Comparison of ENCODE assay signal across 17 mouse cellular contexts in the genomic region with DNA sequence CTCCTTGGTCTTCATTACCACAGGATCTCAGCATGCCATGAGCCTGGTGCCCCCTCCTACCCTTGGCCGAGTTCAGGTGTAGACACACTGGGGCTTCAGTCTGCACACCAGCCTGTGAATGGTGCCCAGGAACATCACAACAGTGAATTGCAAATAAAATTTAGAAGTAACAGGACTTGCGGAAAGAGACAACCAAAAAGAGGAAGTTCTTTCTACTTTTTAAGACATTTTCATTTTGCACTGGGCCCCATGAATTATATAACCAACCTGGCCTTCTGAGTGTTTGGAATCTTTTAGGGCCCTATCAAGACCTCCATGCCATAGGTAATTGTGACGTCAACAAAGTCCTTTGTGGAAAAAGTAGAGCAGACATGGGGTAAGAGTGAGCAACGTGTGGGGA.
A peak's percentile ranks its signal among the peaks of the same experiment; 100 is the strongest.
DNase-seq lines count a peak whose midpoint lies in the region; ATAC-seq and TF ChIP-seq lines count a peak whose summit lies in the region.
"Had no signal": no experiment of that assay in that cellular context is flagged by ENCODE, and none has a peak within 500 bp of the region (broad histone marks: within the 10 kb centered on the region; RNA-seq: fewer than 3 reads in every experiment).

No protein-coding gene starts in this region.

- 0 out of 2 replicates have a peak overlapping the region, but pooled peaks have one; percentile 24 for H3K27ac ChIP-seq in forebrain, postnatal 0 days (ENCODE audit: low read depth, low read length)
- H3K27ac ChIP-seq in forebrain, embryonic 10.5 days: no peak overlapping the region
- H3K27ac ChIP-seq in lung, postnatal 0 days (ENCODE audit: low read length): no peak overlapping the region
- H3K27ac ChIP-seq in midbrain, embryonic 15.5 days: no peak overlapping the region
- H3K27ac ChIP-seq: embryonic facial prominence, embryonic 15.5 days; heart, adult 2 months; heart, embryonic 13.5 days; kidney, postnatal 0 days; midbrain, embryonic 13.5 days had no signal

- no peak overlapping the region for H3K9ac ChIP-seq in forebrain, postnatal 0 days
- no peak overlapping the region for H3K9ac ChIP-seq in lung, postnatal 0 days (replicated peaks; ENCODE audit: low read depth)
- H3K9ac ChIP-seq in midbrain, embryonic 15.5 days: no peak overlapping the region
- H3K9ac ChIP-seq: embryonic facial prominence, embryonic 15.5 days; heart, embryonic 13.5 days; hindbrain, embryonic 13.5 days; midbrain, embryonic 13.5 days had no signal

- no peaks in the 10 kb centered on the region for H3K9me3 ChIP-seq in forebrain, postnatal 0 days (ENCODE audit: low read length)
- 0 out of 2 replicates have a peak, but pooled peaks cover 4% of the 10 kb centered on the region for H3K9me3 ChIP-seq in forebrain, embryonic 10.5 days
- no peaks in the 10 kb centered on the region for H3K9me3 ChIP-seq in lung, postnatal 0 days (ENCODE audit: low read length)
- H3K9me3 ChIP-seq in midbrain, embryonic 15.5 days: no peaks in the 10 kb centered on the region
- H3K9me3 ChIP-seq: embryonic facial prominence, embryonic 15.5 days; hindbrain, embryonic 13.5 days; midbrain, embryonic 13.5 days had no signal

- peaks cover 45% of the 10 kb centered on the region for H3K4me1 ChIP-seq in forebrain, postnatal 0 days (ENCODE audit: insufficient read depth)
- H3K4me1 ChIP-seq in forebrain, embryonic 10.5 days: peaks cover 51% of the 10 kb centered on the region
- H3K4me1 ChIP-seq in lung, postnatal 0 days (ENCODE audit: insufficient read depth, low read depth, low read length): peaks cover 22% of the 10 kb centered on the region; the same call in 1 of the 2 replicates
- peaks cover 57% of the 10 kb centered on the region for H3K4me1 ChIP-seq in midbrain, embryonic 15.5 days

- ATAC-seq in forebrain, postnatal 0 days: no peak
- ATAC-seq in lung, postnatal 0 days: peak; percentile 2; the same call in 1 of the 2 replicates
- ATAC-seq in hematopoietic stem cell, adult 5-6 weeks (replicated peaks in 1 of 2; ENCODE audit: insufficient read depth in 1 of 2, low FRiP score in 2 of 2, low TSS enrichment in 1 of 2, low read depth in 1 of 2, poor library complexity in 2 of 2, severe bottlenecking in 2 of 2): peak; percentile 46 to 70
- ATAC-seq in midbrain, embryonic 15.5 days (replicated peaks): no peak
- ATAC-seq: inflammation-experienced regulatory T-cells, adult 6 months; midbrain, embryonic 13.5 days had no signal

- H3K4me3 ChIP-seq in forebrain, postnatal 0 days (ENCODE audit: low read depth, low read length): no peak overlapping the region
- no peak overlapping the region for H3K4me3 ChIP-seq in forebrain, embryonic 10.5 days
- no peak overlapping the region for H3K4me3 ChIP-seq in lung, postnatal 0 days (ENCODE audit: low read depth, low read length)
- H3K4me3 ChIP-seq in midbrain, embryonic 15.5 days: no peak overlapping the region
- H3K4me3 ChIP-seq: embryonic facial prominence, embryonic 15.5 days; heart, adult 2 months; heart, embryonic 13.5 days; hindbrain, embryonic 13.5 days; midbrain, embryonic 13.5 days had no signal

- no peak for DNase-seq in forebrain, postnatal 0 days
- DNase-seq in forebrain, embryonic 10.5 days (ENCODE audit: extremely low spot score, low spot score): no peak
- DNase-seq in lung, postnatal 0 days (ENCODE audit: low spot score): no peak
- no peak for DNase-seq in lung, postnatal 25 days (ENCODE audit: low spot score)
- no peak for DNase-seq in thymus, adult 18-20 months
- DNase-seq: kidney, adult 2 months; right cerebral cortex, postnatal 25 days; thymus, postnatal 25 days had no signal

- TF ChIP-seq EP300 in lung, postnatal 0 days (IDR thresholded peaks at IDR 0.05): no peak

- TF ChIP-seq CTCF in forebrain, postnatal 0 days (IDR thresholded peaks at IDR 0.05; ENCODE audit: low read depth): no peak
- TF ChIP-seq CTCF in lung, postnatal 0 days (IDR thresholded peaks at IDR 0.05): no peak

- no peaks in the 10 kb centered on the region for H3K36me3 ChIP-seq in forebrain, postnatal 0 days (ENCODE audit: insufficient read depth)
- H3K36me3 ChIP-seq in forebrain, embryonic 10.5 days (replicated peaks): 0 out of 2 replicates have a peak, but pooled peaks cover 3% of the 10 kb centered on the region
- no peaks in the 10 kb centered on the region for H3K36me3 ChIP-seq in lung, postnatal 0 days (ENCODE audit: insufficient read depth, low read length)
- H3K36me3 ChIP-seq in midbrain, embryonic 15.5 days (replicated peaks): no peaks in the 10 kb centered on the region
- H3K36me3 ChIP-seq: embryonic facial prominence, embryonic 15.5 days; heart, embryonic 13.5 days; hindbrain, embryonic 13.5 days; midbrain, embryonic 13.5 days had no signal

- H3K4me2 ChIP-seq in forebrain, postnatal 0 days (ENCODE audit: low read depth): no peak overlapping the region
- H3K4me2 ChIP-seq in lung, postnatal 0 days (replicated peaks; ENCODE audit: low read depth, low read length): no peak overlapping the region
- H3K4me2 ChIP-seq in midbrain, embryonic 15.5 days: no peak overlapping the region
- H3K4me2 ChIP-seq: embryonic facial prominence, embryonic 15.5 days; heart, embryonic 13.5 days; hindbrain, embryonic 13.5 days; midbrain, embryonic 13.5 days had no signal

- 86% methylated on average over 4 of the region's 4 CpGs for WGBS in forebrain, postnatal 0 days
- 92% methylated on average over 4 of the region's 4 CpGs for WGBS in forebrain, embryonic 10.5 days
- 62% methylated on average over 4 of the region's 4 CpGs for WGBS in lung, postnatal 0 days
- 90% methylated on average over 4 of the region's 4 CpGs for WGBS in midbrain, embryonic 15.5 days

- H3K27me3 ChIP-seq in forebrain, postnatal 0 days (ENCODE audit: insufficient read depth, low read length): no peaks in the 10 kb centered on the region
- no peaks in the 10 kb centered on the region for H3K27me3 ChIP-seq in forebrain, embryonic 10.5 days (ENCODE audit: poor library complexity, severe bottlenecking)
- H3K27me3 ChIP-seq in lung, postnatal 0 days (replicated peaks; ENCODE audit: insufficient read depth, low read length): no peaks in the 10 kb centered on the region
- H3K27me3 ChIP-seq in midbrain, embryonic 15.5 days (replicated peaks): no peaks in the 10 kb centered on the region
- H3K27me3 ChIP-seq: embryonic facial prominence, embryonic 15.5 days; hindbrain, embryonic 13.5 days; midbrain, embryonic 13.5 days had no signal

Comparison
In these comparisons a context has a peak if more than half of its experiments do, and no peak if none do; other contexts are left out.
1. ATAC-seq: peak in lung, postnatal 0 days (single experiment) and hematopoietic stem cell, adult 5-6 weeks (2 of 2); none in forebrain, postnatal 0 days (single experiment) and midbrain, embryonic 15.5 days (single experiment).